Mouse (Mus musculus) limb, embryonic 12.5 days (tissue): ENCODE data around the gene Sox2. TPM values are rescaled to one million over a fixed set of nuclear protein-coding genes. Genes with fewer than 3 reads are reported as not detected.
A peak's percentile ranks its signal among the peaks of the same experiment; 100 is the strongest.

Experiments
- ATAC-seq: fragments of 200-750 bp; cut with Nextera tagmentation; 2 replicates; pipeline ENCODE4 v1.8.0; 2017; ENCODE audit warnings: low read depth, moderate TSS enrichment; ENCODE audit not compliant: insufficient number of reproducible peaks, insufficient read depth, low FRiP score, low TSS enrichment
- H3K27ac ChIP-seq: fragments of 300-500 bp; sonication (generic); 2 replicates; pipeline ENCODE4 v1.5.1; 2016; ENCODE audit warnings: mild to moderate bottlenecking, moderate library complexity
- H3K27me3 ChIP-seq: fragments of 300-500 bp; sonication (generic); 2 replicates; pipeline ENCODE4 v1.6.1; 2016; ENCODE audit warnings: mild to moderate bottlenecking, moderate library complexity
- H3K36me3 ChIP-seq: fragments of 300-500 bp; sonication (generic); 2 replicates; pipeline ENCODE4 v1.6.1; 2016; ENCODE audit warnings: mild to moderate bottlenecking, moderate library complexity
- H3K4me1 ChIP-seq: fragments of 300-500 bp; sonication (generic); replicated peaks from 2 replicates; pipeline ENCODE4 v1.6.1; 2016
- H3K4me2 ChIP-seq: fragments of 300-500 bp; sonication (generic); 2 replicates; pipeline ENCODE4 v1.6.1; 2016; ENCODE audit warnings: mild to moderate bottlenecking, moderate library complexity
- H3K4me3 ChIP-seq: fragments of 300-500 bp; sonication (generic); replicated peaks from 2 replicates; pipeline ENCODE4 v1.5.1; 2016; ENCODE audit warnings: mild to moderate bottlenecking
- H3K9ac ChIP-seq: fragments of 300-500 bp; sonication (generic); replicated peaks from 2 replicates; pipeline ENCODE4 v1.6.1; 2016; ENCODE audit warnings: mild to moderate bottlenecking, moderate library complexity
- H3K9me3 ChIP-seq: fragments of 300-500 bp; sonication (generic); 2 replicates; pipeline ENCODE4 v1.6.1; 2016; ENCODE audit warnings: mild to moderate bottlenecking, moderate library complexity
- WGBS: fragments of 180-500 bp; shearing (Covaris S2); methylation state at CpG from one replicate; pipeline ENCODE4 v1.1.7; 2016; 5-methylcytosine and 5-hydroxymethylcytosine counted together
- polyA plus RNA-seq: library from polyadenylated mRNA; unstranded; fragments of >200 nt; fragmentation: Nextera tagmentation; extraction: Ambion mirVana; gene quantifications from 2 replicates; pipeline ENCODE4 v1.2.1, GENCODE M21; 2016

Gene Sox2
- polyA plus RNA-seq, 1 experiment from 2014 or later, result 0.90 TPM

GRCm38 (mm10) chr3:34643536-34644115 is 6.6 kb upstream of the Sox2 start:
- ATAC-seq, result no peak
- Histone ChIP-seq H3K4me1 (peaks cover 10% of the 10 kb centered on the region), H3K9ac (no peak overlapping the region), H3K27ac (no peak overlapping the region), H3K27me3 (peaks cover 93% of the 10 kb centered on the region), H3K4me3 (no peak overlapping the region), H3K4me2 (no peak overlapping the region), H3K36me3 (no peaks in the 10 kb centered on the region), H3K9me3 (no peaks in the 10 kb centered on the region)
- 3% methylated on average over 15 of the region's 15 CpGs for WGBS

GRCm38 (mm10) chr3:34646169-34646568 is 4.0 kb upstream of the Sox2 start:
- no peak overlapping the region for H3K4me3 ChIP-seq
- H3K27ac ChIP-seq, result no peak overlapping the region
- H3K27me3 ChIP-seq, result peaks cover 94% of the 10 kb centered on the region
- no peaks in the 10 kb centered on the region for H3K36me3 ChIP-seq
- H3K4me1 ChIP-seq, result peaks cover 33% of the 10 kb centered on the region
- no peak for ATAC-seq
- H3K9me3 ChIP-seq, result no peaks in the 10 kb centered on the region
- WGBS, result under 1% methylated on average over 10 of the region's 10 CpGs
- H3K9ac ChIP-seq, result no peak overlapping the region
- H3K4me2 ChIP-seq, result no peak overlapping the region

GRCm38 (mm10) chr3:34647688-34648087 is 2.5 kb upstream of the Sox2 start:
- Histone ChIP-seq H3K27ac (no peak overlapping the region), H3K9ac (no peak overlapping the region), H3K4me1 (peaks cover 26% of the 10 kb centered on the region), H3K4me2 (no peak overlapping the region), H3K36me3 (no peaks in the 10 kb centered on the region), H3K27me3 (peaks cover 86% of the 10 kb centered on the region), H3K9me3 (no peaks in the 10 kb centered on the region), H3K4me3 (no peak overlapping the region)
- under 1% methylated on average over 14 of the region's 14 CpGs for WGBS
- ATAC-seq, result no peak

- no peak overlapping the region for H3K27ac ChIP-seq
These were observed 1.9 kb upstream of the Sox2 start for GRCm38 (mm10) chr3:34648105-34648832.

GRCm38 (mm10) chr3:34648833-34649719 is 1.1 kb upstream of the Sox2 start:
- Histone ChIP-seq H3K27me3 (peaks cover 86% of the 10 kb centered on the region), H3K9me3 (no peaks in the 10 kb centered on the region), H3K4me2 (peak overlapping the region; percentile 72), H3K4me3 (peak overlapping the region; percentile 42), H3K9ac (no peak overlapping the region; the same call in 1 of the 2 replicates), H3K27ac (no peak overlapping the region), H3K36me3 (no peaks in the 10 kb centered on the region), H3K4me1 (peaks cover 25% of the 10 kb centered on the region)
- WGBS, result under 1% methylated on average over 50 of the region's 50 CpGs
- ATAC-seq, result peak; percentile 48

More at GRCm38 (mm10) chr3:34648105-34648832, 1.9 kb upstream of the Sox2 start:
- peaks cover 86% of the 10 kb centered on the region for H3K27me3 ChIP-seq
- no peaks in the 10 kb centered on the region for H3K9me3 ChIP-seq
- H3K4me3 ChIP-seq, result 0 out of 2 replicates have a peak overlapping the region, but pooled peaks have one; percentile 42
- H3K9ac ChIP-seq, result no peak overlapping the region; the same call in 1 of the 2 replicates
- 1% methylated on average over 19 of the region's 19 CpGs for WGBS
- no peaks in the 10 kb centered on the region for H3K36me3 ChIP-seq
- H3K4me2 ChIP-seq, result peak overlapping the region; percentile 72
- peaks cover 25% of the 10 kb centered on the region for H3K4me1 ChIP-seq
- ATAC-seq, result no peak

- Histone ChIP-seq H3K27ac (no peak overlapping the region), H3K4me1 (peaks cover 25% of the 10 kb centered on the region), H3K27me3 (peaks cover 84% of the 10 kb centered on the region), H3K4me2 (peak overlapping the region; percentile 72), H3K36me3 (no peaks in the 10 kb centered on the region), H3K9me3 (no peaks in the 10 kb centered on the region), H3K9ac (peak overlapping the region; percentile 45; the same call in 1 of the 2 replicates), H3K4me3 (peak overlapping the region; percentile 42)
- WGBS, result under 1% methylated on average over 67 of the region's 67 CpGs
- ATAC-seq, result peak; percentile 66
These were observed 586 bp downstream of the Sox2 start for GRCm38 (mm10) chr3:34650621-34651361.

GRCm38 (mm10) chr3:34651486-34652170 is 1.4 kb downstream of the Sox2 start:
- no peaks in the 10 kb centered on the region for H3K9me3 ChIP-seq
- H3K4me2 ChIP-seq, result no peak overlapping the region
- H3K27me3 ChIP-seq, result peaks cover 85% of the 10 kb centered on the region
- H3K4me3 ChIP-seq, result peak overlapping the region; percentile 42
- no peak for ATAC-seq
- H3K4me1 ChIP-seq, result peaks cover 25% of the 10 kb centered on the region
- H3K27ac ChIP-seq, result no peak overlapping the region
- 3% methylated on average over 26 of the region's 26 CpGs for WGBS
- H3K9ac ChIP-seq, result no peak overlapping the region
- no peaks in the 10 kb centered on the region for H3K36me3 ChIP-seq

GRCm38 (mm10) chr3:34652616-34653015 is 2.4 kb downstream of the Sox2 start:
- H3K27ac ChIP-seq, result no peak overlapping the region

GRCm38 (mm10) chr3:34653235-34653976 is 3.2 kb downstream of the Sox2 start:
- no peak overlapping the region for H3K4me2 ChIP-seq
- no peak overlapping the region for H3K9ac ChIP-seq
- WGBS, result 1% methylated on average over 26 of the region's 26 CpGs

More at GRCm38 (mm10) chr3:34652616-34653015, 2.4 kb downstream of the Sox2 start:
- Histone ChIP-seq H3K4me3 (no peak overlapping the region), H3K4me1 (peaks cover 27% of the 10 kb centered on the region), H3K9ac (no peak overlapping the region), H3K9me3 (no peaks in the 10 kb centered on the region), H3K27me3 (peaks cover 87% of the 10 kb centered on the region), H3K36me3 (no peaks in the 10 kb centered on the region), H3K4me2 (no peak overlapping the region)
- ATAC-seq, result no peak
- WGBS, result 1% methylated on average over 14 of the region's 14 CpGs

More at GRCm38 (mm10) chr3:34653235-34653976, 3.2 kb downstream of the Sox2 start:
- no peak overlapping the region for H3K4me3 ChIP-seq
- H3K36me3 ChIP-seq, result no peaks in the 10 kb centered on the region
- H3K27ac ChIP-seq, result no peak overlapping the region
- peaks cover 88% of the 10 kb centered on the region for H3K27me3 ChIP-seq
- H3K9me3 ChIP-seq, result no peaks in the 10 kb centered on the region
- ATAC-seq, result no peak
- H3K4me1 ChIP-seq, result peaks cover 27% of the 10 kb centered on the region
